Mouse (Mus musculus) ZHBTc4 (cell line): Measurements from ENCODE around the gene Shbg.

Source experiments
- DNase-seq: peaks from one replicate; pipeline ENCODE4 v3.0.0-alpha.2; 2011; ENCODE audit warnings: low read depth, low spot score

Shbg gene

DNA sequence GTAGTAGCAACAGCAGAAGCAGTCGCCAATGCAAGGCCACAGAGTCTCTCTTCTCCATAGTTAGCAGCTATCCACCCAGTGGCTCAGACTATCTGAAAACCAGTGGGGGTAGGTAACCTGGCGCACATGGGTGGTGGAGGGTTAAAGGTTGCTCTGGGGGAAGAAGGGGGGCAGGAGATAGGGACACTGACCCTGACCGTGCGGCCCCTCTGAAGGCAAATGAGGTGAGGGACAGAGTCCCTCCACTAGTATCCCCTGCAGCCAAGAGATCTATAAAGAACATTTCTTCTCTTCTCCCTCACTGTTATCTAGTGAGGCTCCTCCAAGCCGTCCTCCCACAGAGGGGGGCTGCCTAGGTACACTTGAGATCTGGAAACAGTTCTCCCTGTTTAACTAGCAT lies at the start of gene Shbg:
Gene Shbg, minus strand, starts transcription at position 101 of the 400 bp plus-strand sequence.
- DNase-seq, result no peak

- no peak for DNase-seq
Observed at GRCm38 (mm10) chr11:69666665-69667005, 48.9 kb upstream of the Shbg start.

DNA sequence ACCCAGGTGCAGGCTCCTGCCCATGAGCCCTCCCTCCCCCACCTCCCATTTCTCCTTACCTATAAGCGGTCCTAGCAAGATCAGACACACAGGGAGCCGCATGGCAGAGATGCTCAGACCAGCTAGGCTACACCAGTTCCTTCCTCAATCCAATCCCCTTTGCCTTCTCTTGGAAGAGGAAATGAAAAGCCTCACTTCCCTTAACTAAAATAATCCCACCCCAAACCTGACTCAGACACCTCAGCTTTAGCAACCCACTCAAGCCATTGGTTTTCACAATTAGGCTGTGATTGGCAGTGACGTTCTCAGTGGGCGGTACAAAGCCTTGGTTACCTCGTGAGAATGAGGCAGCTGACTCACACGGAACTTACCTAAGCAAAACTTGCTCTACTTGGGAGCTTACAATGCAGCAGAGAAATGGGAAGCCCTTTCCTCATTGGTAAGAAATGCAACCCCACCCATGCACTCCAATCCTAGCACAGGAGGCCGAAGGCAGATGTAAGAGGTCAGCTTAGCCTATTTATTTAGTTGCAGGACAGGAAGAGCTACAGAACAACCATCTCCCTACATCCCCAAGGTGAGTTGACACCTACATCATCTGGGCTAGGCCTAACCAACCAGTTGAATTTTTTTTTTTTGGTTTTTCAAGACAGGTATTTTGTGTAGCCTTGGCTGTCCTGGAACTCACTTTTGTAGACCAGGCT lies 48.4 kb upstream of the Shbg start, which contains the start of gene Cd68:
Gene Cd68, minus strand, starts transcription at position 193 of the 704 bp plus-strand sequence.
- DNase-seq, result peak; percentile 95

GRCm38 (mm10) chr11:69665457-69665960 lies 47.8 kb upstream of the Shbg start:
- DNase-seq, result no peak

- no peak for DNase-seq
Observed at GRCm38 (mm10) chr11:69664841-69665240, 47.1 kb upstream of the Shbg start.

DNA sequence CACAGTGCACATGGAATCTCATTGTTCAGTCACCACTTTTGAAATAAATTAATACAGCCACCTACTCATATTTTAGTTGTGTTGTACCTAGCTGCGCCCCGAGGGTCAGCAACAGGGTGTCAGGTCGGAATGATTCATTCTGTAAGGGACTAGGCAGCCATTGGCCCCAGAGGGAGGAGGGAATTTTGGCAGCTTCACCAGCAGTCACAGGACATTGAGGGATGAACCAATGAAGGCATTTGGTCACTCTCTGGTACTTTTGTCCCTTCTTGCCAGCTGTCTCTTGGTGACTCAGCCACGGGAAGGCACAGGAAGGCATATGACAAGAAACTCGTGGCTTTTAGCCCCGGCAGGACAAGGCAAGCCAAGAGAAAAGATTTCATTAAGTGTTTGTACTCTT lies 46.1 kb upstream of the Shbg start:
- no peak for DNase-seq

DNA sequence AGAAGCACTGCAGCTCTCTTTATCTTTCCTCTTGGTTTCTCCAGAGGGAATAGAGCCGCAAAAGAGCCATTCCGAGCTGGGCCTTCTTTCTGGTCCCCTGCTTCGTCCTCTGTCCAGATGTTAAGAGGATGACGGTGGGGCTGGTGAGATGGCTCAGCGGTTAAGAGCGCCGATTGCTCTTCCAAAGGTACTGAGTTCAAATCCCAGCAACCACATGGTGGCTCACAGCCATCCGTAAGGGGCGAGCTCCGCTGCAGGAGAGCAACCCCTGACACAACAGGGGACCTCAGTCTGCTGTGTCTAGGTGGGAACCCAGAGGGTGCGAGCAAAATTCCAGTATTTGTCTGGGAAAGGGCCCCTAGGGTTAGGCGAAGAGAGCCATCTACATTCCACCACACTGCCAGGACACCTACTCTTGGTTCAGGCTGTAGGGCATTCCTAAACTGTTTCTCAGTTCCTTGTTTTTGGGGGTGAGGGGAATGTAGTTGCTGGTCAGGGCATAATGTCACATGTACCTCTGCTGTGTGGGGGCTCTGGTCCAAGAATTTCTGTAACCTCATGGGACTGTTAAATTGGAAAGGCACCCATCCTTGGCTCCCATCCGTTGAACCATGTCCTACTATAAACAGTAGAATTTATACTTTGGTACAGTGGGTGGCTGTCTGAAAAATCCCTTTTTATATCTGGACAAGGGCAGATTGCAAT lies 45.4 kb upstream of the Shbg start:
- no peak for DNase-seq

DNA sequence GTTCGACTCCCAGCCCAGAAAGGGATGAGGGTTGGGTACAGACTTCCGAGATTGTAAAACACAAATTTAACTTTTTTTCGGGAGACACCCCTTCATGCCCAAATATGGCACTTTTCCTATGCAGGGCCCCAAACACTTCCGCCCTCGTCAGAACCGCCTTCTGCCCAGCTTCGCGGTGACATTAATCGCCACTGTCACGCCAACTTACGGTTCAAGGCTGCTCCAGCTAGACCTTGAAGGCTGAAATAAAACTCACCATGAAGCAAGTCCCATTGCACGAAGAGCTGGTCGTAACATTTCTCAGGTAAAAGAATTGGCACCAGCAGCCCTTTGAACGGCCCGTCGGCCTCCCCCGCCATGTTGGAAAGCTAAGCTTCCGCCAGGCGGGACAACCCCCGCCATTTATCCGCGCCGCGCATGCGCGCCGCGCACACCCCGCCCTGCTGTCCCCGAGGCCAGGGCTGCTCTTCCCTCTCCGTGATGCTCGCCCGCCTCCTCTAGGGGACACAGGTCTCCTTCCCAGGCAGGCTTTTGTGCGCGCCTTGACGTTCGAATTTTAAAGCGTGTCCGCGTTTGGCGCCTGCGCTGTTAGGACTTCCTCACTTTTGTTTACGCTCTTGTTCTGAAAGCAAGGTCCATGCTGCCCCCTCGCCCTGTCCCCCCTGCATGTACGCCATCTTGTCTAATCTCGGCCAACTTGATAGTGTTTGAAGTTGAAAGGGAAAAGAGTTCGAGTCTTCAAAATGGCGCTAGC lies 44.7 kb upstream of the Shbg start, which contains the start of gene Mpdu1:
Gene Mpdu1, minus strand, starts transcription at position 430 of the 754 bp plus-strand sequence.
- DNase-seq, result peak; percentile 98

- DNase-seq, result no peak
Observed at GRCm38 (mm10) chr11:69661221-69661881, 43.6 kb upstream of the Shbg start.

DNA sequence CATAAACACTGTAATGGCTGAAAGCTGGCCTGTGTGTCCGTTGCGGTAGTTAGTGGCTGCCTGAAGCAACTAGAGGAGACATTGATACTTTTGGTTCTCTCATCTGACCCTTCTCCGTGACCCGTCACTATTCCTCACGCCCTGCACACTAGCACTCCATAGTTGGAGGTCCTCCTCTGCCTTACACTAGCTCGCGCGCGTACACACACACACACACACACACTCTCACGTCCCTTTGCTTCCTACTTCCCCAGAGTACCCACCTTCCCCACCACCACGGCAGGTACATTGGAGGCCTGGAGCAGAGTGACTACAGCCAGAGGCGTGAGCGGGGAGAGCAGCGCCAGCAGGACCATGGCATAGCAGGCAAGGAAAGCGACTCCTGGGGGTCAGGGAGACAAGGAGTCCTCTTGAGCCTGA lies 39.8 kb upstream of the Shbg start:
- DNase-seq, result no peak

DNA sequence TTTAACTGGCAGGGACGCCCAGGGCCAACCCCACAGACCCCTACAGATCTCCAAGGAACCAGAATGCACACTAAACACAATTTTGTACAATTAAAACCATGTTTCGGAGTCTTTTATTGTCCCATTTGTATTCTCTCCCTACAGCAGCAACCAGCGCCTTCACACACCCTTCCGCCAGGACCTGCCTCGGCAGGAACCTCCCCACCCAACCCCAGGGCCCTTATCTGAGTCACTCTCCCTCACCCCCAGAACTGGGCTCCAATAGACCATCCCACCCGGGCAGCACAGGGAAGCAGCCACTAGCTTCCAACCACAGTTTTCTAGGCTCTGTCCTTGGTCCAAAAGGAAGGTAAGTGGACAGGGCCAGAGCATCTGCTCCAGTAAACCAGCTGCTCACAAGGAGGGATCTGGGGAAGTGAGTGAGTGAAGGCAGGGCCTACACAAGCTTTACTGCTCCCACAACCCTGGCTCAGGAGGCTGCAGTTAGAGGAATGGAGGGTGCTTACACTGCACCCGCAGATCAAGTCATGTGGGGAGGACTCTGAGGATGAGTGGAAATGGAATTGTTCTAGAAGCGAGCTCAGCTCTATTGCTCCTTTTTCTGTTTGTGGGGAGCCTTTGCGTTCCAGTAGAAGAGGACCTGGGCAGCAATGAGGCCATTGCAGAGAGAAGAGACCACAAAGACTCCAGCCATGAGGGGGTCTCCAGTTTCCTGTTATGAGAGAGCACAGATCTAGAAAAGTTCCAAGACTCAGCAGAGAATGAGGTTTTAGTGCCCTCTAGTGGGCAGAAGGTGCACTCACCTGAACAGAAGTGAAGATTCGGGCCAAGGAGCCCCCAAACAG lies 39.1 kb upstream of the Shbg start:
- peak; percentile 80 for DNase-seq

GRCm38 (mm10) chr11:69656065-69656455 lies 38.4 kb upstream of the Shbg start:
- no peak for DNase-seq

DNA sequence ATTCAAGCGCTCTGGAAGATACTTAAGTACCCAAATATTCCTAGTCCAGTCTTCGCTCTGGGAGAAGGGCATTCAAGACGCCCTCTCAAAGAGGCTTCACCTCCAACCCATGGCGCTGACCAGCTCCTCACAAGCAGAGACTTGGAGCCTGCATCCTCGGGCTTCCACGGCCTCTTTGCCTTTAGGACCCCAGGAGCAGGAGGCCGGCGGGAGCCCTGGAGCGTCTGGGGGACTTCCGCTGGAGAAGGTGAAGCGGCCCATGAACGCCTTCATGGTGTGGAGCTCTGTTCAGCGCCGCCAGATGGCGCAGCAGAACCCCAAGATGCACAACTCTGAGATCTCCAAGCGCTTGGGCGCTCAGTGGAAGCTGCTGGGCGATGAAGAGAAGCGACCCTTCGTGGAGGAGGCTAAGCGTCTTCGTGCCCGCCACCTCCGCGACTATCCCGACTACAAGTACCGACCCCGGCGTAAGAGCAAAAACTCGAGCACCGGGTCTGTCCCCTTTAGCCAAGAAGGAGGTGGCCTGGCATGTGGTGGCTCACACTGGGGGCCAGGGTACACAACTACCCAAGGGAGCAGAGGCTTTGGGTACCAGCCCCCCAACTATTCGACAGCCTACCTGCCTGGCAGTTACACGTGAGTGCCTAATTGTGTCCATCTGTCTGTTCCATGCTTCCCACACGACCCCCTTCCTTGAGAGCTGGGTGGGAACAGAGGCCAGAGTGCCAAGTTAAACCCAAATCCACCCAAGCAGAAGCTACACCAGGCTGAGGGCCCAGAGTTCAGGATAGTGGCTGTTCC lies 37.8 kb upstream of the Shbg start, which contains the start of gene Sox15:
Gene Sox15, plus strand, starts transcription at position 51 of the 801 bp plus-strand sequence.
- DNase-seq, result peak; percentile 93

- peak; percentile 88 for DNase-seq
Observed at GRCm38 (mm10) chr11:69654760-69655159, 37.1 kb upstream of the Shbg start.

- no peak for DNase-seq
Observed at GRCm38 (mm10) chr11:69653399-69653798, 35.7 kb upstream of the Shbg start.

GRCm38 (mm10) chr11:69645860-69646259 lies 28.2 kb upstream of the Shbg start:
- no peak for DNase-seq

DNA sequence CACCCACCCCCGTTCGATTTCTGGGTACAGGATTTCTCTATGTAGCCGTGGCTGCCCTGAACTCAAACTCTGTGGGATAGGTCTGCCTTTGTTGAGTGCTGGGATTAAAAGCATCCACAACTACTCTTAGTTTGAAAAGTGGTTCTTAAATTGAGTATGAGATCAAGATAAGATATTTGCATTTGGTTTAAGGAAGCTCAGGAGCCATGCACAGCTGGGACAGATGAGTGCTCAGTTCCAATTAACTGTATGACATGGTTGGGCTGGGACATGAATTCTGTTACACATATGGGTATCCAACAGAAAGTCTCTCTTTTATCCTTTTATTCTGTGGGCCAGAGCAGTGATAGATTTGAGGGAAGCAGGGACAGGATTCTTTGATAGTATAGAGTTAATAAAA lies 17.8 kb upstream of the Shbg start:
- DNase-seq, result no peak

DNA sequence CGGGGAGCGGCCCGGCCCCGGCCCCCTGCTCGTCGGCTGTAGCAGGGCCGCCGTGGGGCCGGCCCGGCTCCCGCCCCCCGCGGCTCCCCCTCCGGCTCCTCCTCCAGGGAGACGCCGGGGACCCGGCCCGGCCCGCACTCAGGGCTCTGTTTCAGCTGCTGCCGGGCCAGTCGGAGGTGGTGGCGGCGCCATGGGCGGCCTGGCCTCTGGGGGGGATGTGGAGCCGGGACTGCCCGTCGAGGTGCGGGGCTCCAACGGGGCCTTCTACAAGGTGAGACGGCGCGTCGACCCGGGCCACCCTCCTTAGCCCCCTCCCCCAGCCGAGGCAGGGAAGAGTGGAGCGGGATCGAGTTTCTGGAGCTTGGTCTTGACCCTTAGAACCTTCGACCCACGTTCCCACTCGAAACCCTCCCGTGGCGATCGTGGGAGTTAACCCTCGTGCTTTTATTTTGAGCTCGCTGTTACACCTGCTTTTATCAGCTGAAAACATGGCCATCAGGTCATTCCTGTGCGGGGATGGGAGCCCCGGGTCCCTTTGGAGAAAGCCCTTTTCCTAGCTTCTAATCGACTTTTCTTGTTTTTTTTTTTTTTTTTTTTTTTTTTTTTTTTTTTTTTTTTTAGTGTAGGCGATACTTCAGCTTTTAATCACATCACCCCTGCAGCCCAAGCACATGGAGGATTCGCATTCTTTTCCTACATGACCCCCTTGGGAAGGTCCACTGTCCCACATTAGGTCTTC lies 15.6 kb upstream of the Shbg start:
- DNase-seq, result peak; percentile 79
